Mouse (Mus musculus) heart, embryonic 16.5 days (tissue): ENCODE results near the gene Col26a1. TPM values are rescaled to one million over a fixed set of nuclear protein-coding genes. Genes with fewer than 3 reads are reported as not detected.
A peak's percentile ranks its signal among the peaks of the same experiment; 100 is the strongest.

Experiments used
- ATAC-seq: fragments of 200-750 bp; cut with Nextera tagmentation; replicated peaks from 2 replicates; pipeline ENCODE4 v1.8.0; 2017; ENCODE audit warnings: moderate number of reproducible peaks; ENCODE audit not compliant: insufficient read depth, low FRiP score; ENCODE audit errors: extremely low read depth
- H3K27ac ChIP-seq: fragments of 300-500 bp; sonication (generic); 2 replicates; pipeline ENCODE4 v1.5.1; 2014; ENCODE audit warnings: mild to moderate bottlenecking, low read length, control low read depth, moderate library complexity
- H3K27me3 ChIP-seq: fragments of 300-500 bp; sonication (generic); 2 replicates; pipeline ENCODE4 v1.6.1; 2014; ENCODE audit warnings: low read length, mixed read lengths; ENCODE audit not compliant: control insufficient read depth, insufficient read depth
- H3K36me3 ChIP-seq: fragments of 300-500 bp; sonication (generic); 2 replicates; pipeline ENCODE4 v1.6.1; 2014; ENCODE audit not compliant: control insufficient read depth, insufficient read depth
- H3K4me1 ChIP-seq: fragments of 300-500 bp; sonication (generic); 2 replicates; pipeline ENCODE4 v1.6.1; 2014; ENCODE audit warnings: low read length, mixed read lengths; ENCODE audit not compliant: control insufficient read depth, insufficient read depth
- H3K4me2 ChIP-seq: fragments of 300-500 bp; sonication (generic); 2 replicates; pipeline ENCODE4 v1.6.1; 2014; ENCODE audit warnings: low read depth, mild to moderate bottlenecking, control low read depth, low read length
- H3K4me3 ChIP-seq: fragments of 300-500 bp; sonication (generic); 2 replicates; pipeline ENCODE4 v1.5.1; 2014; ENCODE audit warnings: mild to moderate bottlenecking, control low read depth, low read length
- H3K9ac ChIP-seq: fragments of 300-500 bp; sonication (generic); 2 replicates; pipeline ENCODE4 v1.6.1; 2014; ENCODE audit warnings: low read length, control low read depth
- H3K9me3 ChIP-seq: fragments of 300-500 bp; sonication (generic); replicated peaks from 2 replicates; pipeline ENCODE4 v1.6.1; 2016; ENCODE audit warnings: low read length; ENCODE audit not compliant: control insufficient read depth
- WGBS: fragments of 180-500 bp; shearing (Covaris S2); extraction: QIAGEN DNeasy Blood & Tissue Kit; methylation state at CpG from one replicate; pipeline ENCODE4 v1.1.7; 2014; 5-methylcytosine and 5-hydroxymethylcytosine counted together
- polyA plus RNA-seq: library from polyadenylated mRNA; unstranded; fragments of >200 nt; fragmentation: Nextera tagmentation; extraction: Ambion mirVana; gene quantifications from 2 replicates; pipeline ENCODE4 v1.2.1, GENCODE M21; 2015

The Col26a1 gene
- 9.0 and 10.0 TPM in 2 replicates for polyA plus RNA-seq

DNA sequence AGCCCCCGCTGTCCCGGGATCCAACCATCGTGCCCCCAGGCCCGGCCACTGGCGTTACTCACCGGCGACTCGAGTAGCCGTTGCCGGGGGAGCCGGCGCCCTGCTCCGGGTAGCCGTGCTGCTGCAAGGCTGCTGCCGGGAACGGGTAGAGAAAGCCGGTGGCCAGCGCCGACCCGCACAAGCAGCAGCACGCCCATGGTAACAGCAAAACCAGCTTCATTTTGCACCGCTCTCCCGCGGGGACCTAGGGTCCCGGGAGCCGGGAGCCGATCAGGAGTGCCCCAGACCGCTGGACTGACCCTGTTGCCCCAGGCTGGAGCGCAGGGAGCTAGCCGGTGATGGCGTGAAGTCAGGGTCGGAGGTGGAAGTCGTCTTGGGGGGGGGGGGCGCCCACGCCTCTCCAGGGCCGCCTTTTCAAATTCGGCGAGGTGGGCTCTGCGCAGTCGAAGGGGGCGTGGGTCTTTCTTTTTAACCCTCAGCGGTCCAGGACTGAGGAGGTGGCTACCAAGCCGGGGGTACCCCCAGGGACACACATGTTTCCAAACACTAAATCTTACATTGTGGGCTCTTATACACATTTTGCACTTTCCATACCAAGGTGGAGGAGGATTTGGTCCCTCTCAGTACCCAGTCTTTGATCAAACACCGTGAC lies at the start of gene Col26a1:
TSS of gene Col26a1 (minus strand) at position 422 of the 652 bp plus-strand sequence.
- H3K27me3 ChIP-seq: peaks cover 33% of the 10 kb centered on the region
- no peaks in the 10 kb centered on the region for H3K9me3 ChIP-seq
- peak within 1 kb of the TSS; percentile 67 for H3K9ac ChIP-seq
- peak within 1 kb of the TSS; percentile 50 for H3K4me3 ChIP-seq
- 2% methylated on average over 44 of the region's 44 CpGs for WGBS
- peak; percentile 39; the same call in 1 of the 2 replicates for ATAC-seq
- peak within 1 kb of the TSS; percentile 76 for H3K4me2 ChIP-seq
- H3K27ac ChIP-seq: no peak within 1 kb of the TSS
- H3K4me1 ChIP-seq: peaks cover 8% of the 10 kb centered on the region
- no peaks in the 10 kb centered on the region for H3K36me3 ChIP-seq

DNA sequence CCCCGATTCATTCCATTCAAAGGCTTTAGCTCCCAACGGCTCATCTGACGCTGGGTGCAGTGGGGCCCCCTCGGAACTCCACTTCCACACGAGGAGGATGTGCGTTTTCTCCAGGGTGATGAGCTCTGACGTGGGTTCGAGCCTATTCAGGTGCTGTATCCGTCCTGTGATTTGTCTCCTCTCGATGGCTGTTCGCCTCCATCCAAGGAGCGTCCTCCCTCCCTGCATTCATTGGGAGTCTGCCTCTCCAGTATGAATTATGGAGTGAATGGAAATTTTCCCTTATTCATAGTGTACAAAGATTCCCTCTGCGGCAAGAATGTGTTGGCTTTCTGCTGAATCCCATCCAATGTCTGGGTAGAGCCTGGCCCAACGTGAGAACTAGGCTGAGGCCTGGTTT lies 48.9 kb upstream of the Col26a1 start:
- no peaks in the 10 kb centered on the region for H3K9me3 ChIP-seq

DNA sequence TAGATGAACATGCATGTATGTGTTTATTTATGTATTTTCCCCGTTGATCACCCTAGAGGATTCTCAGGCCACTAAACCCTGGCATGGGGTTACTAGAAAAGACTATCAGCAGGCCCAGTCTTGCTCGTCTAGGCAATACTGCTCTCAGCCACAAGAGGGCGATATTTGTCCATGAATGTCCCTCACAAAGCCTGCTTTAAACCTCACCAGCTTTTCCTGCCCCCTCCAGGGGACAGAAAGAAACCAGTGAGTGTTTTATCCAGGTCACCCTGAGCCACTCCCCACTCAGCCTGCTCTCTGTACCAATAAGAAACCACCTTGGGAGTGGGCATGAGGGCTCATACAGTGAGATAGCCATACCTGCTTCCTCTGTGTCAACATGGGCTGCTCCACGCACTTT lies 46.1 kb upstream of the Col26a1 start:
- H3K9me3 ChIP-seq: no peaks in the 10 kb centered on the region
- 22% methylated on average over 4 of the region's 4 CpGs for WGBS
- peak; percentile 54; the same call in 1 of the 2 replicates for ATAC-seq
- H3K4me2 ChIP-seq: no peak overlapping the region
- no peaks in the 10 kb centered on the region for H3K27me3 ChIP-seq
- 0 out of 2 replicates have a peak, but pooled peaks cover 6% of the 10 kb centered on the region for H3K36me3 ChIP-seq
- H3K4me3 ChIP-seq: no peak overlapping the region
- H3K27ac ChIP-seq: no peak overlapping the region
- H3K9ac ChIP-seq: 0 out of 2 replicates have a peak overlapping the region, but pooled peaks have one; percentile 43
- H3K4me1 ChIP-seq: no peaks in the 10 kb centered on the region

More for the DNA sequence above, 48.9 kb upstream of the Col26a1 start:
- H3K4me2 ChIP-seq: no peak overlapping the region
- H3K4me1 ChIP-seq: no peaks in the 10 kb centered on the region
- no peaks in the 10 kb centered on the region for H3K36me3 ChIP-seq
- ATAC-seq: no peak
- 82% methylated on average over 14 of the region's 14 CpGs for WGBS
- H3K9ac ChIP-seq: no peak overlapping the region
- no peak overlapping the region for H3K27ac ChIP-seq
- H3K4me3 ChIP-seq: no peak overlapping the region
- no peaks in the 10 kb centered on the region for H3K27me3 ChIP-seq

DNA sequence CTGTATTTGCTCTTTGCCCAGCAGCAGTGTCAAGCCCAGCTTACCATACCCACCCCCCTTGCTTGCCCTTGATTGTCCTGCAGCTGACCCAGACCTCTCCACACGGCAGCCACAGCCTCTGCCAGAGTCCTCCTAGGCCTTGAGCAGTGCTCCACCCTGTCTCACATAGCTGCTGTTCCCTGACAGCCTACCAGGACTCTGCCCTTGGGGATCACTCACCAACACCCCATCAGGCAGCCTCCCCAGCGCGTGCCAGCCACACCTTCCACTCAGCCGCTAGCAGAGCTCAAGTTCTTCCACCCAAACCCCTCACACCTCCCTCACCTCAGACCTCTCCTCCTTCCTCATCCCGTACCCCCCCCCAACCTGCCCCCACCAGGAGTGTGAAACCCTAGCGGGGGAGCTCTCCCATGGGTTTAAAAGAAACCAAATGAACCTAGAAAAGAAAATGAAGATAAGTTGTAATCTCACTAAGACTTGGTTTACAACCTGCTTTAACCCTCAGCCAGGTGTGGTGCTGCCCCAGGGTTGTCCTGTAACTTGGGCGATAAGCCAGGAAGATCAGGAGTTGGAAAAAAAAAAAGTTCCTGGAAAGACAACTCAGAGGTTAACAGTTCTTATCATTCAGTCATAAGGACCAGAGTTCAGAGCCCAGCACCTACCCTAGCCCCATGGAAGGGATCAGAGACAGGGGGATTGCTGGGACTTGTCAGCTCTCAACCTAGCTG lies 40.9 kb upstream of the Col26a1 start:
- no peak overlapping the region for H3K4me3 ChIP-seq
- no peak overlapping the region for H3K27ac ChIP-seq
- ATAC-seq: no peak

DNA sequence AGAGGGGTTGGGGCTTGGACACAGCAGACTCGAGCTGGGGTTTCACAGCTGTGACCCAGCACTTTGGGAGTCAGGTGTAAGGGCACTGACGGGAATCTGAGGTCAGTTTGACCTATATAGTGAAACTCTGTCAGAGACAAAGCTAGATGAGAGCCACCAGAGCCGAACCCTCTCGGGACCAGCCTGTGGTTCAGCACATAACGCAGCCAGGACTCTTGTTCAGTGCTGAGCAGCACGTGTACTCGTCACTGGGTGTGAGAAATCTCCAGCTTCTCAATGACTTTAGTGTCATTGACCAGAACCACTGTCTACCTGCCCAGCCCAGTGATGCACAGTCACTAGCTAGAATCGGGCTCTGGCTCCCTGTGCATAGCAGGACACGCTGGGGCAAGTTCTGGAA lies 39.8 kb upstream of the Col26a1 start:
- no peak overlapping the region for H3K9ac ChIP-seq
- H3K4me2 ChIP-seq: no peak overlapping the region
- H3K4me3 ChIP-seq: no peak overlapping the region
- ATAC-seq: no peak
- WGBS: 82% methylated on average over 9 of the region's 9 CpGs
- no peak overlapping the region for H3K27ac ChIP-seq
- no peaks in the 10 kb centered on the region for H3K9me3 ChIP-seq
- H3K4me1 ChIP-seq: peaks cover 5% of the 10 kb centered on the region
- H3K36me3 ChIP-seq: 0 out of 2 replicates have a peak, but pooled peaks cover 6% of the 10 kb centered on the region
- no peaks in the 10 kb centered on the region for H3K27me3 ChIP-seq

More for the DNA sequence above, 40.9 kb upstream of the Col26a1 start:
- Histone ChIP-seq H3K9ac (no peak overlapping the region), H3K4me2 (no peak overlapping the region), H3K36me3 (0 out of 2 replicates have a peak, but pooled peaks cover 6% of the 10 kb centered on the region), H3K4me1 (peaks cover 5% of the 10 kb centered on the region), H3K9me3 (no peaks in the 10 kb centered on the region), H3K27me3 (no peaks in the 10 kb centered on the region)
- 45% methylated on average over 7 of the region's 7 CpGs for WGBS

DNA sequence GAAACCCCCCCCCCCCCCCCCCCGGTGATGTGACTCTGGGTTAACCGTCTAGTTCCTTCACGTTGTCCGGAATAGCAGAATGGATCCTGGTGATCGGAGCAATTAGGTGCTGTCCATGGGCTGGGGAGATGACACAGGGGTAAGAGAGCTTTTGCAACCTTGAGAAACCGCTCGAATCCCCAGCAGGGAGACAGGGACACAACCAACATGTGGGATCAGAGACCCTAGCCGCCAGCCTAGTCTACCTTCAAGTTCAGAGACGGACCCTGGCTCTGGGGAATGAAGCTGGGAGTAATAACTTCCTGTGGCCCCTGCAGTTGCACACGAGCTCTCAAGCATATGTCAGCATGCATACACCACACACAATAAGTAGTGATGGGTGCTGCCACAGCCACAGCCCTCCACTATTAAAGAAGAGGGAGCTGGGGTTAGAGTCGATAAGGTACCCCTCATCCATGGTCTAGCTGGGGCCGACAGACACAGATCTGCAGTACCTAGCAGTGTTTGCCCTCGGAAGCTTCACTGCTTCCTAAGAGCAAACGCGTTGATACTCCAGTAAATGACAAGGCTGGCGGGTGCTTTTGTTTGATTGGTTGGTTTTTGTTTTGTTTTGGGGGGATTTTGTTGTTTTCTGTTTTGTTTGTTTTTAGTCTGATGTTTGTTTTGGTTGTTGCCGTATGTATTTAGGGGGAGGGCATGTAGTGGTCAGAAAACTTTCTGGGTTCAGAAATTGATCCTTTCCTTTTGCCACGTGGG lies 36.7 kb upstream of the Col26a1 start:
- WGBS: 20% methylated on average over 16 of the region's 18 CpGs
- H3K27ac ChIP-seq: no peak overlapping the region
- ATAC-seq: no peak
- H3K4me3 ChIP-seq: peak overlapping the region; percentile 71
- peaks cover 5% of the 10 kb centered on the region for H3K4me1 ChIP-seq
- H3K27me3 ChIP-seq: no peaks in the 10 kb centered on the region
- H3K4me2 ChIP-seq: peak overlapping the region; percentile 95
- no peaks in the 10 kb centered on the region for H3K36me3 ChIP-seq
- peak overlapping the region; percentile 79 for H3K9ac ChIP-seq
- no peaks in the 10 kb centered on the region for H3K9me3 ChIP-seq

DNA sequence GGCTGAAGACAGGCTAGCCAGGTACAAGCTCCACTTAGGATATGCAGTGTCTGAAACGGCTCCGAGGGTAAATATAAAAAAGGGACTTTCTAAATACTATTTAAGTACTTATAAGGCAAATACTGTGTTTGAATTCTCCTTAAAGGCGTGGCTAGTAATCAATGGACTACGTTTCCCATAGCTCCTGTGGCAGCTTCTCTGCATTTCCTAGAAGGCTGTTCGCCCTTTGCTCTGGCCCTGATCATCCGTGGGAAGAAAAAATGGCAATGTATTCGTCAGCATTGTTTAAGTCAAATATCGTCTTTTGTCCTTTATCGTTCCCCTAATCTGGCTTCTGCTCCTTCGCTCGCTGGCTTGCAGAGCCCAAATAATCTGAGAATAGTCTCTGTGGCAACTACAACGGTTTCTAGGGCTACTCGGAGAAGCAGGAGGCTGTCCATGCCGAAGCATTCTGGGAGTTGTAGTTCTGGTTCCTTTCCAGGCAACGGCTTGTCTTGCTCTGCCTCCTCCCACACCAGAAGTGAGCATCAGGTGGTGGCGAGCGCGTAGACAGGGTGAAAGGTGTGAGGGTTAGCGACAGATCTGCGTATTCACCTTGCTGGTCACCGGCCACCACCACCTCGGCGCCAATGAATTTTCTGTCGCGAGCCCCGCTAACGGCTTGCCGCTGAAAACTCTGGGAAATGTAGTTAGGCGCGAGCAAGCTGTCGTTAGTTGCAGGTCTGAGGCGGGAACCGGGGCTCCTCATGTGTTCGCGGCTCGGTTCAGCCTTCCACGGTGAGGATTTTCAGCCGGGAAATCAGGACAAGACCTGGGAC lies 35.9 kb upstream of the Col26a1 start:
- H3K4me3 ChIP-seq: peak overlapping the region; percentile 71
- H3K9me3 ChIP-seq: no peaks in the 10 kb centered on the region
- H3K36me3 ChIP-seq: no peaks in the 10 kb centered on the region
- peaks cover 5% of the 10 kb centered on the region for H3K4me1 ChIP-seq
- no peak overlapping the region for H3K27ac ChIP-seq
- ATAC-seq: peak; percentile 83
- peak overlapping the region; percentile 79 for H3K9ac ChIP-seq
- H3K4me2 ChIP-seq: peak overlapping the region; percentile 95
- WGBS: 2% methylated on average over 38 of the region's 38 CpGs
- no peaks in the 10 kb centered on the region for H3K27me3 ChIP-seq

DNA sequence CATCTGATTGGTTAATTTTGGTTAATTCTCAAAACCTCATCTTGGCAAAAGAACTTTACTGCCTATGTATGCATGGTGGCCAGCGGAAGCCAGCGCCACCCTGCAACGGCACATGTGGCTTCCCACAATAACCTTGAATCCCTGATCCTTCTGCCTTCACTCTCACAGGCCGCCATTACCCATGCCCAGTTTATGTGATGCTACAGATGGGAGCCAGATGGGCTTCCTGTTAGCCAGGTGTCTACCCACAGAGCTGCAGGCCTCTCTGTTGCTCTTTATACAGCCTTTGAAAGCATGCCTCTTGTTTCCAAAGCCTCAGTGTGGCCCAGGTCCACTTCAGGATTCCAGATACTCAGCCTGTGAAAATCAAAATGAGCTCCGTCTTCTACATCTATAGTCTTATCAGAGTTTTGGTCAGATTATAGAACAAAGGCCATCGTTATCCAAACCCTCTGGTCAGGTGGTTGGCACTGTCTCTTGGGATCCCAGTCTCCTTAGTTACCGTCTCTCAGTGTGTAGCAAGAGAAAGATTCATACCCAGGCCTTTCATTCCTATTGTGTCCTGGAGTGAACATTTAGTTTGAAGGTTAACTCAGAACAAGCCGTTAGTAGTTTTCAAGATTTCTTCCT lies 34.7 kb upstream of the Col26a1 start:
- Histone ChIP-seq H3K4me1 (peaks cover 5% of the 10 kb centered on the region), H3K27me3 (no peaks in the 10 kb centered on the region), H3K27ac (no peak overlapping the region), H3K4me3 (no peak overlapping the region), H3K36me3 (no peaks in the 10 kb centered on the region), H3K9ac (no peak overlapping the region), H3K9me3 (no peaks in the 10 kb centered on the region), H3K4me2 (no peak overlapping the region)
- no peak for ATAC-seq
- WGBS: 95% methylated on average over 8 of the region's 8 CpGs
